Mouse (Mus musculus): ENCODE data around the gene Tead1.

Gene Tead1

GRCm38 (mm10) chr7:112781987-112782386, 102.9 kb downstream of the Tead1 start:
- no peak for DNase-seq

DNA sequence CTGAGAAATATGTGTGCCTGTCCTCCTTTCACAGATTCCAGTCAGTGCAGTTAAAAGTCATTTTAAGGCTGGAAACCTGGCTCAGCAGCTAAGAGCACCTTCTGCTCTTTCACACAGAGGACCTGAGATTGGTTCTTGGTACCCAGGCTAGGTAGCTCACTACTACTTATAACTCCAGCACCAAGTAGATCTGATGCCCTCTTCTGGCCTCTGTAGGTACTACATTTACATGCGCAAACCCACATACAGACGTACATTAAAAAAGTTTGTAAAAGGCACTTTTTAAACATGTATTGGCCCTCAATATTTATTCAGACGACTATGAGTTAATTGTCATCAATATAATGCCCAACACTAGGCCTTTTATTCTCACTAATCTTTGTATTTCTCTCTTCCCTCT, 105.2 kb downstream of the Tead1 start:
- no peak for DNase-seq

- DNase-seq: no peak
Observed at GRCm38 (mm10) chr7:112785271-112785670, 106.2 kb downstream of the Tead1 start.

DNA sequence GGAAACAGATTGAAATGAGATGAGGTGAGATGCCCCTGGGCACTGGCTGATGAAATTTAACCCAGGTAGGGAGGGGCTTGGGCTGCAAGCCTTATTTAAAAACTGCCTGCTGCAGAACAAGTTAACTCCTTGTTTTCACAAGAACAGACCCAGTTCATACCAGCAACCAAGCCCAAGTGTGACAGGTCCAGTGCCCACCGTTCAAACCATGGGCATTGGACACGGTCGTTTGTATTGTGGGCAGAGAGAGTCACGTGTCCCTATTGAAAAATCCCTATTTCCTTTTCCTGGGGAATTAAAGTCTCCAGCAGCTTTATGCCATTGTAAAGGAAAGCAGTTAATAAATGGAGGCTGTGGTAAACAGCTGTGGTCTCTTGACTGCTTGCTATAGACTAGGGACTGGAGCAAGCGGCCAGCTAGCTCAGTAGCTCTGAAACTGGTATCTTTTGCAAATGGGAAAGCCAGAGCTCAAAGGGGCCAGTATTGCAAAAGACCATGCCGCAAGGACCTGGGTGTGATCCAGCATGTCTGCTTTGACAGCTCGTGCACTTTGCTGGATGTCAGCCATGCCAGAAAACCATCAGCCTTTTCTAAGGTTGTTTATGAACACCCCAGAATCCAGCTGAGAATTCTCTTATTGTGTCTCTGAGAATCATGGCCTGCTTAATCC, 107.6 kb downstream of the Tead1 start:
- DNase-seq: no peak

DNA sequence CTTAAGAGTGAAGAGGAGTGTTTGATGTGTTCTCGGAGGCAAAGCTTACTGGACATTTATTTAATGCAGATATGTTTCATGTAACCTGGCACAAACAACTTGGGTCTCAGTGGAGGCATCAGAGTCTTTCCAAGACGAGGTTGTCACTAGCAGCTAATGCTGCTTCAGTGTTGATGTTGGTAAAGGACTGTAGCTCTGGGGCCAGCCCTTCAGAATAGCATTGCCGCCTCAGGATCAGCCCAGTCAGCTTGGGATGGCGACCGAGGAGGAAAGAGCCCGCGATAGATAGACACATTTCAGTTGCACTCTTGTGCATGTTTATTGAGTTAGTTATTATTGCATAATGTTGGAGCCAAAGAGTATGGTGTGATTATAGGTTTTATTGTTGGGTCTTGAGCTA, 108.2 kb downstream of the Tead1 start:
- no peak for DNase-seq

- DNase-seq: no peak
Observed at GRCm38 (mm10) chr7:112788321-112788751, 109.2 kb downstream of the Tead1 start.

DNA sequence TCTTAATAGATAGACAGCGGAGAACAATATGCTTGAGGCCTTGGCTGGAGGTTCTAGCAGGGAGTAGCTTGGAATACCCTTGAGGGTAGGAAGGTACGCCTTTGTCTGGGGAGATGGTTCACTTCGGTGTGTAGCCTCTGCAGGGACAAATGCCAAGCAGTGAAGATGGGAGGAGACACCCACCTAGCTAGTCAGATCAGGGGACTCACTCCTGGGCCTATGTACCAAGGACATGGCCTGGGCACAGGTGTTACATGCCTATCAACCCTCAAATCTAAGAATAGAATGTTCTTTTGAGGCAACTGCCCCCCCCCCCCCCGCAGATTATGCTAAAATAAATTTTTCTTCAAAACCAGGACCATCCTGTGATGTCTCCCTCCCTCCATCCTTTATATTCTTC, 110.6 kb downstream of the Tead1 start:
- DNase-seq: no peak

DNA sequence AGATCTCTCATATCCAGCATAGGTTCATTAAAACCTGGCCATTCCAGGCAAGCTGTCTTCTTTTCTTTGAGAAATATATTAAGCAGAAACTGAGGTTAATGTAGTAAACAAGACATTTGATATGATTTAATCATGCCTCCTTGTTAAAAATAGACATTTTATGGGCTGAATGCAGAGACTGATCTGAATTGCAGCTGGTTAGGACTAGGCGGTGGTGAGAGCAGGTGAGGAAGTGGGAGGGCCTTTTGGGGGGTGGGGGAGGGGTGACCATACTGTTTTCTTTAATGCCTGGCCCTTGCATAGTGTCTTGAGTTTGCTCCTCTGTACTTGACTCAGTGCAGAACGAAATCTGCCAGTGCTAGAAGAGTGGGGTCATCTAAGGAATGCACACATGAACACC, 111.2 kb downstream of the Tead1 start:
- DNase-seq: no peak

DNA sequence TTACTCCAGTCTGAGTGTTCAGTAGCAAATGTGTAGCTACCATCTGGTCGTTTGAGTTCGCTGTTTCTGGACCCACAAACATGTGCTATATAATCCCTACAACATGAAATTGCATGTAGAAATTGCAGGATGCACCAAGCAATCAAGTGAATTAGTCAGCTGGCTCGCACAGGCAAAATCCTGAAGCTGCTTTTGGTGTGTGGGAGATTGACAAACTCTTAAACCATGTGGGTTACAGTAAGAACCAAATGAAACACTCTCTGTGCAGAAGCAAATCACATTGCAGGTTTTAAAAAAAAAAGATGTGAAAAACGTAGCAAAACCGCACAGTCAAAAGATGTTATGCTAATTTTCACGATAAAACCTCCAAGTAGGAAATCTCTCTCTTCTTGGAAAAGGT, 113.6 kb downstream of the Tead1 start:
- no peak for DNase-seq

DNA sequence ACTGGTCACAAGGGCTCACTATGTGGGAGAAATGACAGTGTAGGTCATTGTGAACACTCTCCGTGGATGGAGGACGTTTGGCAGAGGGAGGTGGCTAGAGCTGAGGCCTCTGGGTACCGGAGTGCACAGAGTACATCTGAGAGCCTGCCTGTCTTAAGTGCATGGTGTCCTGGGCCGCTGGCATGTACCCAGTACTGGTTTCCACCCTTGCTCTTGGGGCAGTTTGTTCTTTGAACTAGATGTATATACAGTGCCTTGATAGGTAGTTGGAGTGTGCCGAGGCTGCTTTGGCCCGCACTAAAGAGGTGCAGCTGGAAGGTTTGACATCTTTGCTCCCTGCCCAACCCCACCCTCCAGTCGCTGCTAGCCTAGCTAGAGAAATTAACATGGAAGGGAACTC, 114.8 kb downstream of the Tead1 start:
- DNase-seq: no peak

GRCm38 (mm10) chr7:112794481-112794880, 115.4 kb downstream of the Tead1 start:
- no peak for DNase-seq

DNA sequence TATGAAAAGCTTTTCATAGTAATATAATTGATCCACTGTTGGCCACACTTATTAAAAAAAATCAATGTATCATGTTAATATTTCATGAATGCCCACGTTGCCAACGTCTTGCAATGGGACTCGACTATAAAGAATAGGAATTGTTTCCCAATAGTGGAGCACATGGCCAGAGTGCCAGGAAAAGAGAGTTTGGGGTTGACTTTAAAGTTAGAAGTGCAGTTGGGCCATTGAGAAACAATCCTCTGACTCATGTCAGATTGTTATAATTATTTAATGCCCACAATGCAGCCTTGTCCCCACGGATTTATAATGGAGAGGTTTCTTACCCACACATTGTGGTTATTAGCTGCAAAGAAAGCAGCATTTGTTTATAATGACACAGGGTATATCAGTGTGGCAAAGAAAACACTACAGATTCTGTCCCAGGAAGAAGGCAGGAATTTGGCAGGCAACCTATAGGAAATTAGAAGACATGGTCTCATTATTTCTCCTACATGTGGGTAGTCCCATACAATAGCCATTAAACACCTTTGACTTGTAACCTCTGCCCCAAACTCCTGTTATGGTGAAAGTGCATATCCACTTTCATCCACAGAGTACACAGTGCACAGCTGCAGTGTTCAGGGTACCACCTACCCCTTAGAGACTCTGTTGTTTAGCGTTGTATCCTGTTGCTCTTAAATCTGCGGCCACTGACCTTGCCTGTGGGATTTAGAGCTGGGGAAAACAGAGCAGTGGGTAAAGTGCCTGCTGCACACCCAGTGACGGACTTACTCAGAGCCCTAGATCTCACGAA, 118.6 kb downstream of the Tead1 start:
- DNase-seq: no peak

- DNase-seq: no peak
Observed at GRCm38 (mm10) chr7:112801706-112802105, 122.6 kb downstream of the Tead1 start.

DNA sequence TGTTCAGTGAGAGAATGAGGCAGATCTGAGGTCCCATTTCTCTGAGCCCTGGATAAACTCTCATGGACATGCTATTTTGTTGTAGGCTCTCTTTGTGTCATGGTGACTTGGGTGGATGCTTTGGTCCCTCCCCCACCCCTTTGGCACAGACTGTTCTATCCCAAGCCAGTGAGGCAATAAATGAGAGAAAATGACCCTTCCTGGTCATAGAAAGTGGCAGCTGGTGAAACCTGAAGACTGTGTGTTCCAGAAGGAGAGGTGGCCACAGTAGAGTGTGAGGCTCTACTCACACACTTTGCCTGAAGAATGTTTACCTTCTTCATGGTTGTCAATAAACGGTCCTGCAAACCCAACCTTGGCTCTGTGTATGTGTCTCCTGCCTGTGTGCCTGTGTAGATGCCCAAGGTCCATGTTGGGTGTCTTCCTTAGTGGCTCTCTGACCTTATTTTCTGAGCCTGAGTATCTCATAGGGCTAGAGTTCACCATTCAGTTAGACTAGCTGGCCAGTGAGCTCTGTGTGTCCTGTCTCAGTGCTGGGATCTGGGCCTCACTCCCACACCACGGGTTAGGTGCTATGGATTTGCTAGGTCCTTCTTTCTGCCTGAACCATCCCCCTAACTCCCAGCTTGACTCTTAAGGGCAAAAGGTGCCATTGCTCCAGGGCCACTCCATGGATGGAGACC, 127.7 kb downstream of the Tead1 start:
- DNase-seq: no peak

- DNase-seq: no peak
Observed at GRCm38 (mm10) chr7:112807401-112807751, 128.3 kb downstream of the Tead1 start.

DNA sequence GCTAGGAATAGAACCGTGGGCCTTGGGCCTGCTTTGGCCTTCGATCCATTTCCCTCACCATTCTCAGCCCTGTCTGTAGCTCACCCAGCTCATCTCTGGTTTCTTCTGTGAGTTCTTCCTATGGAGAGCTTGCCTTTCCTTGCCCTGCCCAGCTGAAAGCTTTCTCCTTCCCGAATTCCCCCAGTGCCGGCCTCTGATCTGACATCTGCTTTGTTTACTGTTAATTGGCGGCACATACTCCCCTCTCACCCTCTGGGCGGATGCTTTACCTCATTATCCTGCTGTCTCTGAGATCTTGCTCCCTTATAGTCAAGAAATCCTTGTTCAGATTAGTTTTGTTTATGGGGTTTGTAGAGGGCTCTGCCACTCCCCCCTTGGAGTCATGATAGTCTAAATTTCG, 131.6 kb downstream of the Tead1 start:
- no peak for DNase-seq

DNA sequence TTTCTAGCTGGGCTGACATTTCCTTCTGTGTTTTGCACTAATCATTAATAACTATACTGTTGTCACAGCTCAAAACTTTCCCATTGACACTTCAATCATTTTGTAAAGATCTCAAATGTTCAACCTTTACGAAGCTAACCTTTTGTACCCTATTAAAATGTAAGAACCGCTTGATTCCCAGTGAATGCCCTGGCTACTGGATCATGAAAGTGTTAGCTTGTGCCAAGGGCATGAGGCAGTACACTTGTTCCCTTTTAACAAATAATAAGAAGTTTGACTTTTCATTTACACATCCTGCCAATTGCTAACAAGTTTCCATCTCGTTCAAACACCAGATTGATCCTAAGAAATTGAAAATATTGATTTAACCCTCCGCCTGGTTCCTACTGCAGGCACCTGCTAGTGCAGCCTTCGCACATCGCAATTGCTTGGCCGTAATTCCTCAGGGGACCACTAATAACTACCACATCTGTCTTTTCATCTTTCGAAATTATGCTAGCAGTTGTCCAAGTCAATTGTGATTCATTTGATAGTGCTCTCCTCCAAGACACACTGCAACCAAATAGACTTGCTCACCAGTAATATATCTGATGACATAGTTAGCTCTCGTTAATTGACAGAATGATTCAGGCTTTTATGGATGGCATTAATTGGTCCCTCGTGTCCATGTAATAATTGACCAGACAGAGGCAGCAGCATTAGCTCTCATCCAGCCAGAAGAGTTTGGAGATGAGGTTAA, 133.1 kb downstream of the Tead1 start:
- DNase-seq: no peak

DNA sequence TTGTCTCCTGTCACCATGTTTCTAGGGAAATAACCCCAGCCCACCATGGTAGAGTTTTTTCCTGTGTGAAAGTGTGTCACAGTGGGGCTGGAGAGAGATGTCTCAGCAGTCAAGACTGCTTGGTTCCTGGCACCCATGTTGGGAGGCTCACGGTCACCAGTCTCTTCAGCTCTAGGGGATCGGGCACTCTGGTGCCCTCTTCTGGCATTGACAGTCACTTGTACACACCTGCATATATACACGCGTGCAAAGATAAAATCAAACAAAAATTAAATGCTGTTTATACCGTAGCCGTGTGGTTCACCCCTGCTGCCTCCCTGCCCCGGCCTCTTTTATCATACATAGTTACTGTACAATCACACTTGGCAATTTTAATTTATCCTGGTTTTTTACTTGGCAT, 134.0 kb downstream of the Tead1 start:
- no peak for DNase-seq

GRCm38 (mm10) chr7:112813731-112814306, 134.7 kb downstream of the Tead1 start:
- no peak for DNase-seq

GRCm38 (mm10) chr7:112816016-112816415, 136.9 kb downstream of the Tead1 start:
- DNase-seq: no peak

GRCm38 (mm10) chr7:112819833-112820232, 140.7 kb downstream of the Tead1 start:
- no peak for DNase-seq

DNA sequence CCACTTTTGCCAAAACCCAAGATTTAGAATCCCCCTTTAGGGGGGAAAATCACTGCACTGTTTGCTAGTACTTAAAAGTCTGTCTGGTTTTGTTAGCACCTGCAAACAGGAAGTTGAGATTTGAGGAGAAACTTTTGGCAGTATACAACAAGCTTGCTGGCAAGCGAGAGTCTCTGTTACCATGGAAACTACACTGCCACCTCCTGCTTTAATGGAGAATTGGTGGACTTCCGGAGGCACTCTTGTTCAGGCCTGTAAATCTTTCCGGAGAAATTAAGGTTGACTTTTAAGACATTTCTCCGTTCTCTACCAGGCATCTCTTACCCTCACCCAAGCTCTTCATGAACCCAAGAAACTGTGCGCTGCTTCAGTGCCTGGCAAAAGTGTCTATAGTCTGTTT, 143.8 kb downstream of the Tead1 start:
- no peak for DNase-seq

GRCm38 (mm10) chr7:112823621-112824020, 144.5 kb downstream of the Tead1 start:
- DNase-seq: no peak

Data from cerebellum, adult 11 months (tissue).